Mouse (Mus musculus): Measurements from ENCODE around the gene Ccnjl. TPM values are rescaled to one million over a fixed set of nuclear protein-coding genes. Genes with fewer than 3 reads are reported as not detected.

Ccnjl gene
- polyA plus RNA-seq, 1 experiment = 46.5 TPM

DNA sequence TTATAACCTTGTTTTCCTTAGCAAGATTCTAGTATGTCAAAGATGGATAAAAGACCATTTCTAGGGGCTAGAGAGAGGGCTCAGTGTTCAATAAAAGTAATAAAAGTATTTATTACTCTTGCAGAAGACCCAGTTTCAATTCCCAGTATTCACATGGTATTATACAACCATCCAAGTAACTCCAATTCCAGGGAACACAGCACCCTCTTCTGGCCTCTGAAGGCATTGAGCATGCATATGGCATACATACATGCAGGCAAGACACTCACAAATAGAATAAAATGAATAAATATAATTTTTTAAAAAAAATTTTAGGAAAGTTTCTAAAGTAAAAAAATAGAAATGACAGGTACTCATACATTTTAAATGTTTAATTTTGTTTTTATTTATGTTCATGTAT is 10.5 kb upstream of the Ccnjl start:
- Histone ChIP-seq H3K36me3 (replicated peaks; ENCODE audit: low read length) (no peaks in the 10 kb centered on the region), H3K4me1 (peaks cover 17% of the 10 kb centered on the region), H3K4me3 (replicated peaks) (no peak overlapping the region), H3K27me3 (replicated peaks) (peaks cover 5% of the 10 kb centered on the region), H3K9me3 (peaks cover 23% of the 10 kb centered on the region)
- TF ChIP-seq FLI1 (IDR thresholded peaks at IDR 0.05; ENCODE audit: low read length) = no peak

DNA sequence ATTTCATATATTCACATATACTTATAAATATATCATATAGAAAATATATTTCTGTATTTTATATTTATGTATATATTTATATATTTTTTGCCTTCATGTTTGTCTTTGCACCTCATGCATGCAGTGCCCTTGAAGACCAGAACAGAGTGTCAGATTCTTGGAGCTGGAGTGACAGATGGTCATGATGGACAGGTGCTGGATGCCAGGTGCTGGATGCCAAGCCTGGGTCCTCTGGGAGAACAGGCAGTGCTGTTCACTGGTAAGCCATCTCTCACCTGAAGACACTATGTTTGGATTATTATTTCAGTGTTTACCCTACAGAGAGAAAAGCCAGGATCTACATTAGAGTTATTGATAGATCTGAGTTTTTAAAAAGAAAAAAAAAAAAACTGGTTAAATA is 9.8 kb upstream of the Ccnjl start:
- Histone ChIP-seq H3K27me3 (replicated peaks) (peaks cover 5% of the 10 kb centered on the region), H3K9me3 (peaks cover 23% of the 10 kb centered on the region), H3K4me1 (peaks cover 14% of the 10 kb centered on the region), H3K4me3 (replicated peaks) (no peak overlapping the region), H3K36me3 (replicated peaks; ENCODE audit: low read length) (no peaks in the 10 kb centered on the region)
- no peak for TF ChIP-seq GATA1 (IDR thresholded peaks at IDR 0.05; ENCODE audit: borderline replicate concordance, low read length)
- no peak for TF ChIP-seq FLI1 (IDR thresholded peaks at IDR 0.05; ENCODE audit: low read length)

DNA sequence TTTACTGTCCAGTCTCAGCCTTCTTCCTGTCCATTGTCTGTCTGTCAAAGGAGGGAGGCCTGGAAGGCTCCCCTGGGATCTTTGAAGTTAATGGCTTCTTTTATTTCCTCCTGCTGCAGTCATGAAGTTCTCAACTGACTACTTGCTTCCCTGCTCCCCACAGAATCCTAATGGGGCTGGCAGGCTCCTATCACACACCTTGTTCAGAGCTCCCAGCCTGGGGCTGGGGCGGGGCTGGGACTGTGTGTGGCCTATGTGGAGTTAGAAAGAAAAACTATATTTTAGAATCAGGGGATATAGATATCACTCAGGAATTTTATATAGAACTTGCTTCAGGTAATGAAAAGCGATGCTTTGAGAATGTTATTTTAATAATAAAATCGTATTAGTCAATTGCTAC is 8.1 kb upstream of the Ccnjl start:
- peaks cover 4% of the 10 kb centered on the region for H3K27me3 ChIP-seq (replicated peaks)

DNA sequence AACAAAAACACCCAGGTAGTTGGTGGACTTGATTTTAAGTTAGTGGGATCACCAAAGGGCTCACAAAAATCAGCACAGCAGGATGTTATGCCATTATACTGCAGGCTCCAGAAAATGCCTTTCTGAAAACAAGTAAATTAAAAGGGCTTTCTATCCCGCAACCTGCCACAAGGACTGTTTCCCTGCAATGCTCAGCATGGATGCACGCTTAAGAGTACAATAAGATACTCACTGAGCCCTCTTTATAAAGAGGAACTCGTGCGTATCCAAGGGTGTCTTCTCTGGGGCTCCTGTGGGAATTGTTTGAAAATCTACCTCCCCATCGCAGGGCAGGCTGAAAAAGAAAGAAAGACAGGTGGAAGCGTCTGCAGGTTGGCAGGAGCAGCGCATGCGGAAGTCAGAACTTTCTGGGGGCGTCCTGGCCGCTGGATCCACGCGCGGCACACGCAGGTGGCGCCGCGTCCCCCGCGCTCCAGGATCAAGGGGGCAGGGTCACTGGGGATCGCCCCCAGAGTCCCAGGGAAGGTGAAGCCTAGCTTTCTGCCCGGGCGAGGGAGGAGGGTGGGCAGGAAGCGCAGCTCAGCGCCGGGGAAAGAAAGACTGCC is 404 bp upstream of the Ccnjl start:
- Histone ChIP-seq H3K27me3 (replicated peaks) (no peaks in the 10 kb centered on the region), H3K36me3 (replicated peaks; ENCODE audit: low read length) (peaks cover 30% of the 10 kb centered on the region), H3K4me3 (replicated peaks) (peak overlapping the region; percentile 95), H3K9me3 (no peaks in the 10 kb centered on the region), H3K4me1 (peaks cover 66% of the 10 kb centered on the region)
- TF ChIP-seq FLI1 (IDR thresholded peaks at IDR 0.05; ENCODE audit: low read length) = no peak
- TF ChIP-seq GATA1 (IDR thresholded peaks at IDR 0.05; ENCODE audit: borderline replicate concordance, low read length) = no peak

More for the DNA sequence above, 8.1 kb upstream of the Ccnjl start:
- Histone ChIP-seq H3K4me3 (replicated peaks) (no peak overlapping the region), H3K36me3 (replicated peaks; ENCODE audit: low read length) (no peaks in the 10 kb centered on the region), H3K4me1 (peaks cover 22% of the 10 kb centered on the region), H3K9me3 (peaks cover 6% of the 10 kb centered on the region)
- no peak for TF ChIP-seq FLI1 (IDR thresholded peaks at IDR 0.05; ENCODE audit: low read length)

DNA sequence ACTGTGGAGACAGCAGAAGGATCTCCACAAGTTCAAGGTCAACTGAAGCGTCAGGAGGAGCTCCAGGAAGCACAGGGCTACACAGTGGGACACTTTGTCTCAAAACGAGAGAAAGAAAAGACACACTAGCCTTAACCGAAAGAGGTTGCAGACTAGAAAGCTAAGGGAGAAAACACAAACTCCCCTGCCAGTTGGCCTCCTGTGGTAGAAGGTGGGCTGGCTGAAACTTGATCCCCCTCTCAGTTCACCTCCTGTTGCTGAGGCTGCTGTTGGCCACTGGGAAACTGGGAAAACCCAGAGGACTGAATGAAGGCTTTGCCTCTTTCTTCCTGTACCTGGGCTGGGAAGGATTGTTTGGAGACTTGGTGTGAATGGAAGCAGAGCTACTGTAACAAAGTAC is 1.5 kb downstream of the Ccnjl start:
- peak overlapping the region; percentile 95 for H3K4me3 ChIP-seq (replicated peaks)
- peaks cover 77% of the 10 kb centered on the region for H3K4me1 ChIP-seq
- no peak for TF ChIP-seq FLI1 (IDR thresholded peaks at IDR 0.05; ENCODE audit: low read length)
- H3K27me3 ChIP-seq (replicated peaks) = no peaks in the 10 kb centered on the region
- no peaks in the 10 kb centered on the region for H3K9me3 ChIP-seq
- peaks cover 49% of the 10 kb centered on the region for H3K36me3 ChIP-seq (replicated peaks; ENCODE audit: low read length)

DNA sequence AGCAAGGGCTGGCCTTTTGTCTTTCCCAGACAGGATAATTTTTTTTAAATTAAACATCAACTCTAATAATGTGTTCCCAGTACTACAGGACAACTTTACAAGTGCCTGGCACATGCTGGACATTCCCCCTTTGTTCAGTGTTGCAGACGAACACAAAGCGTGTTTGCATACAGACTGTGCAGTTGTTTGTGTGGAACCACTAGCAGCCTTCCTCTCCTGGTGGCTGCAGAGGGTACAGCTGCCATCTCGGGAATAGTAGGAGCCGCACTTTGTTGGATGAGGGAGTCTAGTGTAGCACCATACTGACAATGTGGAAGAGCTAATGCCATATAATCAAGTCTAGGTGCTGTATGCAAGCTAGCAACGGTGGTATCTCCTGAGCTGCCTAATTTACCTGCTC is 3.0 kb downstream of the Ccnjl start:
- H3K4me1 ChIP-seq = peaks cover 81% of the 10 kb centered on the region
- H3K9me3 ChIP-seq = no peaks in the 10 kb centered on the region
- peak overlapping the region; percentile 14 for H3K4me3 ChIP-seq (replicated peaks)
- H3K36me3 ChIP-seq (replicated peaks; ENCODE audit: low read length) = peaks cover 63% of the 10 kb centered on the region
- H3K27me3 ChIP-seq (replicated peaks) = no peaks in the 10 kb centered on the region
- no peak for TF ChIP-seq GATA1 (IDR thresholded peaks at IDR 0.05; ENCODE audit: borderline replicate concordance, low read length)

DNA sequence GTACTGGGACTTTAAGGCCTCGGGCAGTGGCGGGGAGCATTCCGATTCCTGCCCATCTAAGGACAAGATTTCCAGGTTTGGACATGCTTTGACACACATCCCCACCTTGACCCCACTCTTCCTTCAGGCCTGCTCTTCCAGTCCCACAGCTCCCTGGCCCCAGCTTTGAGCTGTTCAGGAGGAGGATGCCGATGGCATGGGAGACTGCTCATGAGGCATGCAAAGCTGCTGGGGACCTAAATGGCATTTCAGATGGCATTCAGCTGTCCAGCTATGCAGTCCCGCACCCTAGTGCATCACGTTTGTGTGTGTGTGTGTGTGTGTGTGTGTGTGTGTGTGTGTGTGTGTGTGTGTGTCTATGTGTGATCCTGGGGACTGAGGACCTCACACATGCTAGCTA is 8.5 kb downstream of the Ccnjl start:
- Histone ChIP-seq H3K4me3 (replicated peaks) (peak overlapping the region; percentile 46), H3K9me3 (no peaks in the 10 kb centered on the region), H3K36me3 (replicated peaks; ENCODE audit: low read length) (peaks cover 82% of the 10 kb centered on the region), H3K27me3 (replicated peaks) (no peaks in the 10 kb centered on the region), H3K4me1 (peaks cover 96% of the 10 kb centered on the region)
- TF ChIP-seq FLI1 (IDR thresholded peaks at IDR 0.05; ENCODE audit: low read length) (no peak), GATA1 (IDR thresholded peaks at IDR 0.05; ENCODE audit: borderline replicate concordance, low read length) (no peak)

DNA sequence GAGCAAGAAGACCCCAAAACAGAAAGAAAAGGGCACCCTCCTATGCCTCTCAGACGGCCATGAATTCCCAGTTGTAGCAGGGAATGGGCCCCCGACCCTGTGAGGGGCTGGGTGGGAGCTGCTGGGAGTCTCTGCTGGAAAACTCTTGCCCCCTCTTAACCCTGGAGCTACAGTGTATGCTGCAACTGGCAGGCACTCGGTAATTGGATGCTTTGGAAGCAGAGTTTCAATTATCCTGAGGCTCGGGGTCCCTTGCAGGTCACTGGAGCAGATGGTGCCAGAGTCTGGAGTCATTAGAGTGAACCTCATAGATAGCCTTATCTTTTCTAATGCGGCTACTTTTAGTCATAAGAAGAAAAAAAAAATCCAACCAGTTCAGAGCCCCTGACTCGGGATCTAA is 11.3 kb downstream of the Ccnjl start:
- Histone ChIP-seq H3K27me3 (replicated peaks) (no peaks in the 10 kb centered on the region), H3K4me3 (replicated peaks) (no peak overlapping the region), H3K9me3 (no peaks in the 10 kb centered on the region), H3K36me3 (replicated peaks; ENCODE audit: low read length) (peaks cover 63% of the 10 kb centered on the region), H3K4me1 (peaks cover 96% of the 10 kb centered on the region)
- TF ChIP-seq GATA1 (IDR thresholded peaks at IDR 0.05; ENCODE audit: borderline replicate concordance, low read length) (no peak), FLI1 (IDR thresholded peaks at IDR 0.05; ENCODE audit: low read length) (no peak)

DNA sequence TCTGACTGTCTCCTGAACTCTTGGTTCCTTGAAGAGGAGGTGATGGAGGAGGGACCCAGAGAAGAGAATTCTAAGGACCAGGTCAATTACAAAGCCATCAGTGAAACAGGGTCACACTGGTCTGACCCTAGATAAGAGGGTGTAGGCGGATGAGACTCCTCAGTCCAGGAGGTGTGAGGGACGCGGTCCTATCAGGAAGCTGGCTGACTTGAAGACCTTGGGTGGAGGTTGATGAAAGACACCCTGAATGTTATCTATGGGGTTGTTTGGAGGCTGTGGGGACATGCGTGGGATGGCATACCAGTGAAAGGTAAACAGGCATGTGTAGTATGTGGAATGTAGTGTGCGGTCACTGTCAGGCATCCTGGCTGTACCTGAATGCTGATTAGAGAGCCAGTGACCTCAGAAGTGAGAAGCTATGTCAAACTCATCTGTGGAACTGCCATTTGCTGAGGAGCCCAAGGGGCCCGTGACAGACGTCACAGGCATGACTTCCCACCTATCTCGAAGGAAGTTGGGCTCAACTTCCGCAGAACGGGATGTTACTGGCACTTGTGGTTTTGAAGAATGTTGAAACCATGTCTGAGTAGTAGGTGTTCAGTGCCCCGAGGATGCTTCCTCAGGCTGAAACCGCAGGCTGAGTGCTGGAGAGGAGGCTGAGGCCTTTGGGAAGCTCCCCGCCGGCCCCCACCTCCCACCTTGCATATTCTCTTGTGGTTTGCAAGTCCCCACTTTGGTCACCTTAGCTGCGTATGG is 15.3 kb downstream of the Ccnjl start:
- TF ChIP-seq FLI1 (IDR thresholded peaks at IDR 0.05; ENCODE audit: low read length) (no peak), GATA1 (IDR thresholded peaks at IDR 0.05; ENCODE audit: borderline replicate concordance, low read length) (no peak)
- Histone ChIP-seq H3K27me3 (replicated peaks) (no peaks in the 10 kb centered on the region), H3K9me3 (no peaks in the 10 kb centered on the region), H3K36me3 (replicated peaks; ENCODE audit: low read length) (peaks cover 58% of the 10 kb centered on the region), H3K4me1 (peaks cover 91% of the 10 kb centered on the region), H3K4me3 (replicated peaks) (peak overlapping the region; percentile 76)

DNA sequence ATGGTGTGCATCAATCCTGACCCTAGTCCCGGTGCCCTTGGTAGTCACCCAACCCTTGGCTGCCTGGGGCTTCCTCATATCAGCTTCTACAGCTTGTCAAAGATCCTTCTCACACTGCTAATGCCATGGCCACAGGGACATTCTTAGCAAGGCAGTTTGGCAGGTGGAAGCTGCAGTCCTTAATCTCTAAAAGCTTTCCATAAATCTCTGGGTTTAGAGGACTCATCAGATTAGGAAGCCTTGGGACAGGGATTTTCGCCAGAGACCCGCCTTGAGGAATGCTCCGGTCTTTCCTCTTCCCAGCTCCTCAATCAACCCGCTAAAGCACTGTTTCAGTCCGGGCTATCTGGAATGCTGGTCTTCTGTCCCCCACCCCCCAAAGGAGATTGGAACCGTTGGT is 16.2 kb downstream of the Ccnjl start:
- H3K27me3 ChIP-seq (replicated peaks) = no peaks in the 10 kb centered on the region
- H3K9me3 ChIP-seq = no peaks in the 10 kb centered on the region
- TF ChIP-seq FLI1 (IDR thresholded peaks at IDR 0.05; ENCODE audit: low read length) (no peak), GATA1 (IDR thresholded peaks at IDR 0.05; ENCODE audit: borderline replicate concordance, low read length) (no peak)
- no peak overlapping the region for H3K4me3 ChIP-seq (replicated peaks)
- H3K4me1 ChIP-seq = peaks cover 91% of the 10 kb centered on the region
- H3K36me3 ChIP-seq (replicated peaks; ENCODE audit: low read length) = peaks cover 58% of the 10 kb centered on the region
